Mouse (Mus musculus) limb, embryonic 11.5 days (tissue): ENCODE measurements at regions not wholly inside any gene's neighbourhood (a gene's known extent, or its start where the extent isn't known, plus 50 kb on each side); places are given as distances from the start of the nearest gene placed in this dataset.

Experiments used
- ATAC-seq: fragments of 200-750 bp; cut with Nextera tagmentation; 2 replicates; pipeline ENCODE4 v1.8.0; 2017; ENCODE audit warnings: low read depth; ENCODE audit not compliant: insufficient number of reproducible peaks, low FRiP score, low TSS enrichment
- DNase-seq: peaks from one replicate; pipeline ENCODE4 v3.0.0-alpha.2; 2015; ENCODE audit warnings: low spot score
- H3K27ac ChIP-seq: fragments of 300-500 bp; sonication (generic); replicated peaks from 2 replicates; pipeline ENCODE4 v1.5.1; 2014; ENCODE audit warnings: low read depth, mild to moderate bottlenecking, low read length
- H3K27me3 ChIP-seq: fragments of 300-500 bp; sonication (generic); 2 replicates; pipeline ENCODE4 v1.6.1; 2014; ENCODE audit warnings: mild to moderate bottlenecking, low read length, mixed read lengths; ENCODE audit not compliant: control insufficient read depth, insufficient read depth
- H3K36me3 ChIP-seq: fragments of 300-500 bp; sonication (generic); 2 replicates; pipeline ENCODE4 v1.6.1; 2014; ENCODE audit warnings: mild to moderate bottlenecking, low read length, moderate library complexity, mixed read lengths; ENCODE audit not compliant: control insufficient read depth, insufficient read depth
- H3K4me1 ChIP-seq: fragments of 300-500 bp; sonication (generic); 2 replicates; pipeline ENCODE4 v1.6.1; 2014; ENCODE audit warnings: low read length, mixed read lengths; ENCODE audit not compliant: control insufficient read depth, insufficient read depth
- H3K4me2 ChIP-seq: fragments of 300-500 bp; sonication (generic); 2 replicates; pipeline ENCODE4 v1.6.1; 2014; ENCODE audit warnings: low read depth, mild to moderate bottlenecking, moderate library complexity; ENCODE audit not compliant: severe bottlenecking
- H3K4me3 ChIP-seq: fragments of 300-500 bp; sonication (generic); 2 replicates; pipeline ENCODE4 v1.5.1; 2014; ENCODE audit warnings: low read depth, low read length
- H3K9ac ChIP-seq: fragments of 300-500 bp; sonication (generic); 2 replicates; pipeline ENCODE4 v1.6.1; 2014; ENCODE audit warnings: mild to moderate bottlenecking, low read length
- H3K9me3 ChIP-seq: fragments of 300-500 bp; sonication (generic); 2 replicates; pipeline ENCODE4 v1.6.1; 2016; ENCODE audit warnings: low read length; ENCODE audit not compliant: control insufficient read depth
- WGBS: fragments of 180-500 bp; shearing (Covaris S2); extraction: QIAGEN DNeasy Blood & Tissue Kit; methylation state at CpG from one replicate; pipeline ENCODE4 v1.1.7; 2014; 5-methylcytosine and 5-hydroxymethylcytosine counted together

DNA sequence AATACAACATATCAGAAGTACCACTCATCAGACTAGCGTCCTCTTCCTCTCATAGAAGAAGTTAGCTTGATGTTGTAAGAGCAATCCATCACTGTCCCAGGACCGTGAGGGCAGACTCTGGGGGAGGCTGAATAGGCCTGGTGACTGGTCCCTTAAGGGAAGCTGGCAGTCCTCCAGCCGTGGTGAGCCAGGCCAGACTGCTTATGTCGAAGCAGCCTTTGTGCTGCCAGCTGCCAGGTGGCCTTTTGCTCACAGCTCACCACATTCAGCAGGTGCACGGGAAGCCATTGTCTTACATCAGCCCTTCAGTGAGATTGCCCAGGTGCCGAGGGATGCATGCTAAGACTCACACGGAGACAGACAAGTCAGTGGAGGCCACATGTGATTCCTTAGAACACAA is 302.8 kb downstream of the Eipr1 start:
- Histone ChIP-seq H3K9ac (no peak overlapping the region), H3K4me2 (no peak overlapping the region), H3K27me3 (no peaks in the 10 kb centered on the region), H3K4me1 (peaks cover 15% of the 10 kb centered on the region), H3K4me3 (no peak overlapping the region), H3K9me3 (no peaks in the 10 kb centered on the region), H3K27ac (no peak overlapping the region), H3K36me3 (no peaks in the 10 kb centered on the region)
- ATAC-seq (no peak), DNase-seq (no peak)
- WGBS, result 56% methylated on average over 7 of the region's 7 CpGs

DNA sequence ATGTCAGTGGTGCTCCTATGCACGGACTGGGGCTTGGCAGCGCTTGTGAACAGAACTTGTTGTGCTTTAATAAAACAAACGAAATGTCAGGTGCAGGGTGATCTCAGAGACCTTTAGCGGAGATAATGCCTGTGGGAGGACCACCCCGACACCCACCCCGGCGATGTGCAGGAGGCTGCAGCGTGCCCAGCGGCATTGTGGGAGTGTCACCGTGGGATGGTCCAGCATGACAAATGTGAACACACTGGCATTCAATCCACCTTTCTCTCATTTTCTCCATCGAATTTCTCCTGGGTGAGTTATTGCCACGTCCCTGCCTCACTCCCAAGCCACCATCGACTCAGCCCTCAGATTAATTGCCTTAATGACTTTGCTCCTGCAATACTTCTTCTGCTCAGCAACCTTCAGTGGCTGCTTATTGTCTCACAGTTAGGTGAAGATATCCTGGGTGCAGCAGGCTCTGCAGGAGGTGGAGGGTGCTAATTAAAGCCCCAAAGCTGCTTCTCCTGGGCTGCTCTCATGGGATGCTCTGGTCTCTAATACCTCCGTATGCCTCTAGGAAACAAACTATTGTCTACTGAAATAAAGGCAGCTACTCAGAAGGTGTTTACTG is 310.5 kb downstream of the Eipr1 start:
- ATAC-seq (no peak), DNase-seq (no peak)
- Histone ChIP-seq H3K27me3 (no peaks in the 10 kb centered on the region), H3K4me1 (no peaks in the 10 kb centered on the region), H3K9ac (no peak overlapping the region), H3K36me3 (no peaks in the 10 kb centered on the region), H3K4me2 (no peak overlapping the region), H3K27ac (no peak overlapping the region), H3K9me3 (no peaks in the 10 kb centered on the region), H3K4me3 (no peak overlapping the region)
- 66% methylated on average over 14 of the region's 14 CpGs for WGBS

DNA sequence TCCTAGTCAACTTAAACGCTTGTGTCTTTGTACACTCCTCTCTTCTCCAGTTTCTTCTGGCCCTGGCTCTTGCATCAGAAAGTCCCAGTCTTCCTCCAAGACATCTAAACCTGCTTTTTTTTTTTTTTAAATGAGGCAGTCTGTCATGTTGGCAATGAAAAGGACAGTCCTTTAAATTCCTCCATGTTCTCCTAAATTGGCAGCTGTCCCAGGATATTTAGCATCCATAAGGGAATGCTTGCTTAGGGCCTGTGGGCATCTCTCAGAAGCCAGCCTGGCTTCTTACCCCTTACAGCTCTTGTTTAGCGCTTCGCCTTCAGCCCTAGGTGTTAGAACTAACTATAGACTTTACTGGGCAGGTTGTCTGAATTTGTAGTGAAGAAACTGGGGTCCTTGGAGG is 311.2 kb downstream of the Eipr1 start:
- no peaks in the 10 kb centered on the region for H3K9me3 ChIP-seq
- no peaks in the 10 kb centered on the region for H3K4me1 ChIP-seq
- H3K9ac ChIP-seq, result no peak overlapping the region
- H3K36me3 ChIP-seq, result no peaks in the 10 kb centered on the region
- 92% methylated on average over 3 of the region's 3 CpGs for WGBS
- ATAC-seq (no peak), DNase-seq (no peak)
- no peaks in the 10 kb centered on the region for H3K27me3 ChIP-seq
- H3K4me2 ChIP-seq, result no peak overlapping the region
- no peak overlapping the region for H3K27ac ChIP-seq
- H3K4me3 ChIP-seq, result no peak overlapping the region

DNA sequence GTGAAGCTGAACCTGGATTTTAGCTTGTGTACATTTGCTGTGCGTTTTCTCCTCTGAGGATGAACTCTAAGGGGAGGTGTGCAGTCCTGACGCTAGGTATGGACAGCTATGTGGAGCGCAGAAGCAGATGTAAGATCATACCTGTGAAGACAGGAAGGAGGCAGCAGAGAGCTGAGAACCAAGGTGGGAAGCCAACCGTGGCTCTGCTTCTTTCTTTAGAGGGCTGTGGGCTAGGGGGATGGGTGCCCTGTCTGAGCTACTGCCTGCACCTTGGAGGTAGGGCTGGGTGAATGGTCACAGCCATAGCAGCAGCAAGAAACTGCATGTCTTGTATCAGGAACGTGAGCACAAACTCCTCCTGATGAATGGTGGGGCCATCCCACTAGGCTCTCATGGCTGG is 316.6 kb downstream of the Eipr1 start:
- Histone ChIP-seq H3K36me3 (no peaks in the 10 kb centered on the region), H3K4me2 (no peak overlapping the region), H3K27ac (no peak overlapping the region), H3K27me3 (no peaks in the 10 kb centered on the region), H3K4me1 (no peaks in the 10 kb centered on the region), H3K9ac (no peak overlapping the region), H3K4me3 (no peak overlapping the region), H3K9me3 (no peaks in the 10 kb centered on the region)
- 35% methylated on average over 5 of the region's 5 CpGs for WGBS
- DNase-seq, result peak; percentile 34
- ATAC-seq, result no peak

- Histone ChIP-seq H3K4me3 (no peak overlapping the region), H3K36me3 (no peaks in the 10 kb centered on the region), H3K27ac (no peak overlapping the region), H3K4me1 (no peaks in the 10 kb centered on the region), H3K9me3 (no peaks in the 10 kb centered on the region), H3K27me3 (no peaks in the 10 kb centered on the region), H3K4me2 (no peak overlapping the region), H3K9ac (no peak overlapping the region)
- DNase-seq, result no peak
- 82% methylated on average over 10 of the region's 10 CpGs for WGBS
- ATAC-seq, result no peak
These were observed 323.7 kb downstream of the Eipr1 start for GRCm38 (mm10) chr12:29075096-29075852.

DNA sequence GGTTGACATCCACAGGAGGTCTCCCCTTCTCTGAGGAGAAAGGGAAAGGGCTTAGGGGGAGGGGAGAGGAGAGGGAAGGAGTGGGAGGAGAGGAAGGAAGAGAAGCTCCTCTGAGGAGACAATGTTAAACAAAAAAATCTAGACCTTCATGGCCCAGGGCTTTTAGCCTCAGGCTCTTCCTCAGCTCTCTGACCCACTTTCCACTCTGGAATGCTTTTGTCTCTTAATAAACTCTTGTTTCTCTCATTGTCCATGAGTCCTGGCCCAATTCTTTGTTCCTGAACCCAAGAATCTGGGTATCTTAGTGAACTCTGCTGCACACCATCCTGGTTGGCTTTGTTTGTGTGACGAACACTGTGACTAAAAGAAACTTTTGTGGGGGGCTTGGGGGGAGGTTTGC is 325.0 kb downstream of the Eipr1 start:
- Histone ChIP-seq H3K9me3 (no peaks in the 10 kb centered on the region), H3K9ac (no peak overlapping the region), H3K36me3 (no peaks in the 10 kb centered on the region), H3K4me3 (no peak overlapping the region), H3K27me3 (no peaks in the 10 kb centered on the region), H3K4me1 (no peaks in the 10 kb centered on the region), H3K27ac (no peak overlapping the region), H3K4me2 (no peak overlapping the region)
- WGBS, result 80% methylated on average over 1 of the region's 1 CpGs
- DNase-seq (no peak), ATAC-seq (no peak)

DNA sequence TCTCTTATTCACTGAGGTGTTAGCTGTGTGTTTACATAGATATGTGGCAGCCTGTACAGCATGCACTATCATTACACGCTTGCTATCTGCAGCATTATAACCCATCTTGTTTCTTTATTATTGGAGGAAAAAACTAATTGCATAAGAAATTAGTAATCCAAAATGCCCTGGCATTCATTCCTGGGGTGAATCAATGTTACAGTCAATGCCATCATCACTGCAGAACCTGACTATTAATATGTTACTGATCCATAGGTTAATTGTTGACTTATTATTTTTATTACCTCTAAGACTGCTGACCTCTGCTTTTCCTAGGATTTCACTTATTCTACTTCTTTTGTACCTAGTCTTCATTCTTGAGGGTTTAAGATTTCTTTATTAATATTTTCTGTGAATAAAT is 327.4 kb downstream of the Eipr1 start:
- Histone ChIP-seq H3K9ac (no peak overlapping the region), H3K9me3 (no peaks in the 10 kb centered on the region), H3K4me2 (no peak overlapping the region), H3K27ac (no peak overlapping the region), H3K4me3 (no peak overlapping the region), H3K4me1 (no peaks in the 10 kb centered on the region), H3K36me3 (no peaks in the 10 kb centered on the region), H3K27me3 (no peaks in the 10 kb centered on the region)
- no peak for ATAC-seq
- no peak for DNase-seq
- 94% methylated on average over 1 of the region's 1 CpGs for WGBS

GRCm38 (mm10) chr12:29083426-29084221 is 332.0 kb downstream of the Eipr1 start:
- Histone ChIP-seq H3K4me2 (no peak overlapping the region), H3K9ac (no peak overlapping the region), H3K27me3 (no peaks in the 10 kb centered on the region), H3K4me1 (no peaks in the 10 kb centered on the region), H3K36me3 (no peaks in the 10 kb centered on the region), H3K9me3 (no peaks in the 10 kb centered on the region), H3K27ac (no peak overlapping the region), H3K4me3 (no peak overlapping the region)
- no peak for DNase-seq
- ATAC-seq, result no peak
- 75% methylated on average over 13 of the region's 13 CpGs for WGBS
